ENCODE assay signal across 13 mouse cellular contexts in genomic region chr7:28269355-28269754, GRCm38 (mm10). TPM values are rescaled to one million over a fixed set of nuclear protein-coding genes. Genes with fewer than 3 reads are reported as not detected.
A peak's percentile ranks its signal among the peaks of the same experiment; 100 is the strongest.
DNase-seq lines count a peak whose midpoint lies in the region; ATAC-seq and TF ChIP-seq lines count a peak whose summit lies in the region.
"Had no signal": no experiment of that assay in that cellular context is flagged by ENCODE, and none has a peak within 500 bp of the region (broad histone marks: within the 10 kb centered on the region; RNA-seq: fewer than 3 reads in every experiment).

No protein-coding gene starts in this region.

- no peak for ATAC-seq in midbrain, embryonic 11.5 days (ENCODE audit: low FRiP score)
- ATAC-seq in intestine, postnatal 0 days = no peak
- no peak for ATAC-seq in stomach, embryonic 16.5 days (ENCODE audit: insufficient read depth, low FRiP score)

- H3K4me3 ChIP-seq in cerebellum, adult 2 months (replicated peaks; ENCODE audit: insufficient read depth, low read depth, low read length) = no peak overlapping the region
- peak overlapping the region; percentile 88; the same call in 1 of the 2 replicates for H3K4me3 ChIP-seq in midbrain, embryonic 10.5 days
- no peak overlapping the region for H3K4me3 ChIP-seq in midbrain, embryonic 11.5 days (ENCODE audit: low read depth, low read length)
- H3K4me3 ChIP-seq in intestine, postnatal 0 days (ENCODE audit: low read depth, low read length) = no peak overlapping the region
- no peak overlapping the region for H3K4me3 ChIP-seq in stomach, embryonic 16.5 days (replicated peaks; ENCODE audit: low read length)

- peak; percentile 41 to 47 for DNase-seq in cerebellum, postnatal 10 days
- DNase-seq in cerebellum, adult 2 months = no peak
- peak; percentile 24 for DNase-seq in midbrain, embryonic 10.5 days (ENCODE audit: low spot score)
- no peak for DNase-seq in midbrain, embryonic 11.5 days (ENCODE audit: low spot score, missing footprints)
- DNase-seq in urinary bladder, adult 18-20 months (ENCODE audit: low spot score in 2 of 2) = no peak
- no peak for DNase-seq in gastrocnemius, postnatal 25 days
- DNase-seq: adrenal gland, adult 8-10 months; right cerebral cortex, postnatal 25 days had no signal

- H3K36me3 ChIP-seq in midbrain, embryonic 10.5 days = peaks cover 48% of the 10 kb centered on the region
- H3K36me3 ChIP-seq in midbrain, embryonic 11.5 days (ENCODE audit: control insufficient read depth, insufficient read depth, low read length) = peaks cover 8% of the 10 kb centered on the region; the same call in 1 of the 2 replicates
- H3K36me3 ChIP-seq in intestine, postnatal 0 days (ENCODE audit: control insufficient read depth, insufficient read depth) = peaks cover 4% of the 10 kb centered on the region; the same call in 1 of the 2 replicates
- H3K36me3 ChIP-seq in stomach, embryonic 16.5 days (ENCODE audit: control insufficient read depth, insufficient read depth, low read length) = no peaks in the 10 kb centered on the region

- peaks cover 18% of the 10 kb centered on the region for H3K9me3 ChIP-seq in midbrain, embryonic 10.5 days (replicated peaks)
- no peaks in the 10 kb centered on the region; the same call in 1 of the 2 replicates for H3K9me3 ChIP-seq in midbrain, embryonic 11.5 days (ENCODE audit: control insufficient read depth, low read length)
- no peaks in the 10 kb centered on the region for H3K9me3 ChIP-seq in intestine, postnatal 0 days (ENCODE audit: control insufficient read depth)
- H3K9me3 ChIP-seq in stomach, embryonic 16.5 days (replicated peaks; ENCODE audit: control insufficient read depth, low read length) = no peaks in the 10 kb centered on the region

- H3K9ac ChIP-seq in midbrain, embryonic 11.5 days (ENCODE audit: low read length) = no peak overlapping the region
- no peak overlapping the region for H3K9ac ChIP-seq in intestine, postnatal 0 days (ENCODE audit: low read depth, low read length)
- H3K9ac ChIP-seq in stomach, embryonic 16.5 days (ENCODE audit: low read length) = no peak overlapping the region

- no peaks in the 10 kb centered on the region for H3K4me1 ChIP-seq in cerebellum, adult 2 months (ENCODE audit: control insufficient read depth, insufficient read depth, low read length)
- peaks cover 15% of the 10 kb centered on the region for H3K4me1 ChIP-seq in midbrain, embryonic 10.5 days
- 0 out of 2 replicates have a peak, but pooled peaks cover 6% of the 10 kb centered on the region for H3K4me1 ChIP-seq in midbrain, embryonic 11.5 days (ENCODE audit: control insufficient read depth, insufficient read depth, low read length)
- no peaks in the 10 kb centered on the region for H3K4me1 ChIP-seq in intestine, postnatal 0 days (replicated peaks; ENCODE audit: control insufficient read depth, insufficient read depth, low read length)
- peaks cover 6% of the 10 kb centered on the region; the same call in 1 of the 2 replicates for H3K4me1 ChIP-seq in stomach, embryonic 16.5 days (ENCODE audit: control insufficient read depth, insufficient read depth, low read length)

- no peak overlapping the region for H3K4me2 ChIP-seq in midbrain, embryonic 11.5 days
- no peak overlapping the region for H3K4me2 ChIP-seq in intestine, postnatal 0 days (replicated peaks; ENCODE audit: low read depth)
- H3K4me2 ChIP-seq in stomach, embryonic 16.5 days (ENCODE audit: low read depth, low read length) = peak overlapping the region; percentile 83; the same call in 1 of the 2 replicates

- no peak overlapping the region for H3K27ac ChIP-seq in cerebellum, adult 2 months (ENCODE audit: insufficient read depth, low read length)
- no peak overlapping the region for H3K27ac ChIP-seq in midbrain, embryonic 10.5 days (replicated peaks)
- H3K27ac ChIP-seq in midbrain, embryonic 11.5 days (ENCODE audit: low read depth, low read length) = no peak overlapping the region
- H3K27ac ChIP-seq in intestine, postnatal 0 days (ENCODE audit: low read depth, low read length) = no peak overlapping the region
- H3K27ac ChIP-seq in stomach, embryonic 16.5 days (ENCODE audit: low read length) = no peak overlapping the region
- H3K27ac ChIP-seq: macrophage had no signal

- no peak; the same call in 1 of the 2 replicates for TF ChIP-seq CTCF in cerebellum, adult 2 months (IDR thresholded peaks at IDR 0.05; ENCODE audit: borderline replicate concordance, insufficient read depth, low read depth, low read length)
- peak; percentile 47 for TF ChIP-seq CTCF in intestine, postnatal 0 days (IDR thresholded peaks at IDR 0.05; ENCODE audit: low read depth)

- TF ChIP-seq POLR2A in cerebellum, adult 2 months (IDR thresholded peaks at IDR 0.05; ENCODE audit: borderline replicate concordance, insufficient read depth, low read length) = no peak

- H3K27me3 ChIP-seq in cerebellum, adult 2 months (ENCODE audit: control insufficient read depth, insufficient read depth, low read length) = no peaks in the 10 kb centered on the region
- H3K27me3 ChIP-seq in midbrain, embryonic 10.5 days (ENCODE audit: low read depth, poor library complexity, severe bottlenecking) = no peaks in the 10 kb centered on the region
- H3K27me3 ChIP-seq in midbrain, embryonic 11.5 days (ENCODE audit: control insufficient read depth, insufficient read depth, low read length) = no peaks in the 10 kb centered on the region
- no peaks in the 10 kb centered on the region for H3K27me3 ChIP-seq in intestine, postnatal 0 days (replicated peaks; ENCODE audit: control insufficient read depth, insufficient read depth, low read length)
- H3K27me3 ChIP-seq in stomach, embryonic 16.5 days (ENCODE audit: control insufficient read depth, insufficient read depth, low read length) = no peaks in the 10 kb centered on the region

- 91% methylated on average over 12 of the region's 12 CpGs for WGBS in cerebellum, adult 2 months
- 92% methylated on average over 12 of the region's 12 CpGs for WGBS in midbrain, embryonic 10.5 days
- WGBS in midbrain, embryonic 11.5 days = 96% methylated on average over 12 of the region's 12 CpGs
- 96% methylated on average over 12 of the region's 12 CpGs for WGBS in intestine, postnatal 0 days
- 88% methylated on average over 12 of the region's 12 CpGs for WGBS in stomach, embryonic 16.5 days

RNA-seq across cellular contexts. Expression of gene Eid2, which starts 1.7 kb away (rescaled TPM):
- polyA plus RNA-seq in cerebellum, adult 2 months (2012; rRNA removed) = 44.2 and 44.4 TPM in 2 replicates
- 1.9 and 2.0 TPM in 2 replicates for polyA plus RNA-seq in midbrain, embryonic 10.5 days (2016; fragmentation: Nextera tagmentation; extraction: Ambion mirVana)
- 10.1 and 13.4 TPM in 2 replicates for polyA plus RNA-seq in midbrain, embryonic 11.5 days (2014; fragmentation: Nextera tagmentation; extraction: Ambion mirVana)
- 3.1 and 3.7 TPM in 2 replicates for polyA plus RNA-seq in intestine, postnatal 0 days (2015; fragmentation: Nextera tagmentation; extraction: Ambion mirVana)
- polyA plus RNA-seq in stomach, embryonic 16.5 days (2015; fragmentation: Nextera tagmentation; extraction: Ambion mirVana) = 1.1 and 1.2 TPM in 2 replicates
- total RNA-seq in gastrocnemius, postnatal 25 days (2021) = 1 to 10 TPM; 5.0 to 5.2 TPM

RNA-seq across cellular contexts. Expression of gene Eid2b, which starts 8.2 kb away (rescaled TPM):
- 21.2 and 23.1 TPM in 2 replicates for polyA plus RNA-seq in cerebellum, adult 2 months (2012; rRNA removed)
- polyA plus RNA-seq in midbrain, embryonic 10.5 days (2016; fragmentation: Nextera tagmentation; extraction: Ambion mirVana) = 11.9 and 15.3 TPM in 2 replicates
- 18.0 and 21.9 TPM in 2 replicates for polyA plus RNA-seq in midbrain, embryonic 11.5 days (2014; fragmentation: Nextera tagmentation; extraction: Ambion mirVana)
- 6.8 and 7.0 TPM in 2 replicates for polyA plus RNA-seq in intestine, postnatal 0 days (2015; fragmentation: Nextera tagmentation; extraction: Ambion mirVana)
- polyA plus RNA-seq in stomach, embryonic 16.5 days (2015; fragmentation: Nextera tagmentation; extraction: Ambion mirVana) = 5.9 and 7.9 TPM in 2 replicates
- total RNA-seq in gastrocnemius, postnatal 25 days (2021) = 1 to 10 TPM; 4.0 to 4.8 TPM

RNA-seq across cellular contexts. Expression of gene Selenov, which starts 21.6 kb away (rescaled TPM):
- 0.59 and 1.4 TPM in 2 replicates for polyA plus RNA-seq in cerebellum, adult 2 months (2012; rRNA removed)
- 0.46 and 1.4 TPM in 2 replicates for polyA plus RNA-seq in midbrain, embryonic 10.5 days (2016; fragmentation: Nextera tagmentation; extraction: Ambion mirVana)
- 0.41 and 0.48 TPM in 2 replicates for polyA plus RNA-seq in midbrain, embryonic 11.5 days (2014; fragmentation: Nextera tagmentation; extraction: Ambion mirVana)
- polyA plus RNA-seq in intestine, postnatal 0 days (2015; fragmentation: Nextera tagmentation; extraction: Ambion mirVana) = 0.24 TPM in 1 of 2 replicates, not detected in the other
- 0.14 TPM in 1 of 2 replicates, not detected in the other for polyA plus RNA-seq in stomach, embryonic 16.5 days (2015; fragmentation: Nextera tagmentation; extraction: Ambion mirVana)
- not detected for total RNA-seq in gastrocnemius, postnatal 25 days (2021)
- total RNA-seq: granulocyte monocyte progenitor cell, adult 5-6 weeks had no signal
- polyA plus RNA-seq: large intestine, adult 2 months; macrophage had no signal

RNA-seq across cellular contexts. Expression of gene Dll3, which starts 32.7 kb away (rescaled TPM):
- polyA plus RNA-seq in cerebellum, adult 2 months (2012; rRNA removed) = 1.3 and 1.4 TPM in 2 replicates
- 39.0 and 61.2 TPM in 2 replicates for polyA plus RNA-seq in midbrain, embryonic 10.5 days (2016; fragmentation: Nextera tagmentation; extraction: Ambion mirVana)
- polyA plus RNA-seq in midbrain, embryonic 11.5 days (2014; fragmentation: Nextera tagmentation; extraction: Ambion mirVana) = 89.6 and 90.0 TPM in 2 replicates
- 0.90 and 0.95 TPM in 2 replicates for polyA plus RNA-seq in intestine, postnatal 0 days (2015; fragmentation: Nextera tagmentation; extraction: Ambion mirVana)
- 1.3 TPM in 2 replicates for polyA plus RNA-seq in stomach, embryonic 16.5 days (2015; fragmentation: Nextera tagmentation; extraction: Ambion mirVana)
- total RNA-seq in gastrocnemius, postnatal 25 days (2021) = not detected
- polyA plus RNA-seq: macrophage had no signal

RNA-seq across cellular contexts. Expression of gene Timm50, which starts 42.5 kb away (rescaled TPM):
- 75.7 and 78.6 TPM in 2 replicates for polyA plus RNA-seq in cerebellum, adult 2 months (2012; rRNA removed)
- polyA plus RNA-seq in midbrain, embryonic 10.5 days (2016; fragmentation: Nextera tagmentation; extraction: Ambion mirVana) = 249 and 261 TPM in 2 replicates
- polyA plus RNA-seq in midbrain, embryonic 11.5 days (2014; fragmentation: Nextera tagmentation; extraction: Ambion mirVana) = 195 and 214 TPM in 2 replicates
- polyA plus RNA-seq in intestine, postnatal 0 days (2015; fragmentation: Nextera tagmentation; extraction: Ambion mirVana) = 68.8 and 69.7 TPM in 2 replicates
- 113 and 116 TPM in 2 replicates for polyA plus RNA-seq in stomach, embryonic 16.5 days (2015; fragmentation: Nextera tagmentation; extraction: Ambion mirVana)
- total RNA-seq in gastrocnemius, postnatal 25 days (2021) = 10 to 100 TPM; 41.8 to 43.9 TPM

Comparison
In these comparisons a context has a peak if more than half of its experiments do, and no peak if none do; other contexts are left out.
1. DNase-seq: peak in cerebellum, postnatal 10 days (2 of 2) and midbrain, embryonic 10.5 days (single experiment); none in cerebellum, adult 2 months (0 of 2), midbrain, embryonic 11.5 days (single experiment), urinary bladder, adult 18-20 months (0 of 2) and gastrocnemius, postnatal 25 days (single experiment).